Mouse (Mus musculus): Measurements from ENCODE around the gene Exoc7. TPM values are rescaled to one million over a fixed set of nuclear protein-coding genes. Genes with fewer than 3 reads are reported as not detected.

The Exoc7 gene
- polyA plus RNA-seq, 1 experiment = 40.3 TPM

- Histone ChIP-seq H3K4me3 (ENCODE audit: control insufficient read depth, low read depth, low read length) (peak overlapping the region; percentile 88), H3K27ac (ENCODE audit: control insufficient read depth, insufficient read depth, low read depth, low read length) (no peak overlapping the region), H3K27me3 (ENCODE audit: control insufficient read depth, insufficient read depth, low read length) (no peaks in the 10 kb centered on the region), H3K4me1 (ENCODE audit: control insufficient read depth, insufficient read depth, low read length) (peaks cover 17% of the 10 kb centered on the region), H3K36me3 (ENCODE audit: control insufficient read depth, insufficient read depth, low read length) (no peaks in the 10 kb centered on the region)
- no peak for TF ChIP-seq POLR2A (IDR thresholded peaks at IDR 0.05; ENCODE audit: control insufficient read depth, low read depth, low read length)
- no peak for TF ChIP-seq CTCF (IDR thresholded peaks at IDR 0.05; ENCODE audit: control insufficient read depth, insufficient read depth, insufficient replicate concordance, low read depth, low read length)
These were observed 30.5 kb upstream of the Exoc7 start for GRCm38 (mm10) chr11:116337531-116337930.

- no peak overlapping the region for H3K27ac ChIP-seq (ENCODE audit: control insufficient read depth, insufficient read depth, low read depth, low read length)
- no peaks in the 10 kb centered on the region for H3K27me3 ChIP-seq (ENCODE audit: control insufficient read depth, insufficient read depth, low read length)
- no peak for TF ChIP-seq CTCF (IDR thresholded peaks at IDR 0.05; ENCODE audit: control insufficient read depth, insufficient read depth, insufficient replicate concordance, low read depth, low read length)
- no peak for TF ChIP-seq POLR2A (IDR thresholded peaks at IDR 0.05; ENCODE audit: control insufficient read depth, low read depth, low read length)
These were observed 30.0 kb upstream of the Exoc7 start for GRCm38 (mm10) chr11:116337000-116337399.

DNA sequence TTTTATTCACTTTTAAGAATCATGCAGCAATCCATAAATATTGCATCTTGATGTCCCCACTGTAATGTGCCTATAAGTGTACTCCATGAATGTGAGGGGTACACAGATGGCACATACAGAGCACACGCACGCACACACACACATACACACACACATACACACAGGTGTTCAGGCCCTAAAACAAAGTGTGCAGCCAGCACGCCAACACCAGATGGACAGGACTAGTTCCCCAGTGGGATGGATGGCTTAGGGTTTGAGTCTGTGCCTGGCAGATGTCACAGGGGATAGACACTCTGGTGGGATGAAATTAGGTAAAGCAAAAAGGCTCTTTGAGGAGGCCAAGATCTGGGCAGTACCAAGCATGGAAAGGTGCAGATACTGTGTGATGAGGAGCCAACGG is 29.4 kb upstream of the Exoc7 start:
- H3K4me1 ChIP-seq (ENCODE audit: control insufficient read depth, insufficient read depth, low read length) = peaks cover 17% of the 10 kb centered on the region
- peak overlapping the region; percentile 88 for H3K4me3 ChIP-seq (ENCODE audit: control insufficient read depth, low read depth, low read length)
- H3K27ac ChIP-seq (ENCODE audit: control insufficient read depth, insufficient read depth, low read depth, low read length) = no peak overlapping the region
- no peak for TF ChIP-seq POLR2A (IDR thresholded peaks at IDR 0.05; ENCODE audit: control insufficient read depth, low read depth, low read length)
- no peak for TF ChIP-seq CTCF (IDR thresholded peaks at IDR 0.05; ENCODE audit: control insufficient read depth, insufficient read depth, insufficient replicate concordance, low read depth, low read length)
- H3K36me3 ChIP-seq (ENCODE audit: control insufficient read depth, insufficient read depth, low read length) = no peaks in the 10 kb centered on the region
- H3K27me3 ChIP-seq (ENCODE audit: control insufficient read depth, insufficient read depth, low read length) = no peaks in the 10 kb centered on the region

More at GRCm38 (mm10) chr11:116337000-116337399, 30.0 kb upstream of the Exoc7 start:
- H3K36me3 ChIP-seq (ENCODE audit: control insufficient read depth, insufficient read depth, low read length) = no peaks in the 10 kb centered on the region
- peak overlapping the region; percentile 88 for H3K4me3 ChIP-seq (ENCODE audit: control insufficient read depth, low read depth, low read length)
- H3K4me1 ChIP-seq (ENCODE audit: control insufficient read depth, insufficient read depth, low read length) = peaks cover 17% of the 10 kb centered on the region

DNA sequence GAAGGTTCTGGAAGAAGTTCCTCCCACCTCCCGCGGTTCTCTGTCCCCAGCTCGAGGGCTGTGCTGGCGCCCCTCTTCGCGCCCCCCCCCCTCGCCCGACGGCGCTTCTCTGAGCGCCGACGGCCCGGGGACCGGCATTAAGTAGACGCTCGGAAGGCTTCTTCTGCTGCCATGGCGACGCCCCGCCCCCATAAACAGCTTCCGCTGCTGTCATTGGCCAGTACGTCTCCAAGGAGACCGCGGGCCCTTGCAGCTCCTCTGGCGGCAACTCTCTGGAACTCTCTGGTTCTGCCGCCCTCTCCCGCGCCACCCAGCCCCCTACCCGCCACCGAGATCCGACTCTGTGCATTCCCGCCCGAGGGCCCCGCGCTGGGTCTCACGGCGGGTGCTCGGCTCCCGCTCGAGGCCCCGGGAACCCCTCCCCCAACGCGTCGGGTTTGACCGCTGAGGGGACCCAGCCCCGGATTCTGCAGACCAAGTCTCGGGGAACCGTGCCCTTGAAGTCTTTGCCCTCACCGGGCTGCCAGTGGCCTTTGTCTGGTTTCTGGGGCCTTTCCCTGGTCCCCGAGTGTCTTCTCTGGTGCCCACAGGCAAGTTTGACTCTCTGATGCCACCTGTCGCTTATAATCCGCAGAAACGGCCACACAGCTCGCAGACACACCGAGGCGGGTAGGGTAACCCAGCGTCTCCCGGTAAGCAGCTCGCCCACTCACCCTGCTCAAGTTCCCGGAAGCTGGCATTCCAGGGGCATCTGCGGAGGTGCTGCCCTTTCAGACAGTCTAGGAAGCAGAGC is 28.4 kb upstream of the Exoc7 start, which contains the start of gene Foxj1:
Gene Foxj1 (minus strand): TSS at position 156 of the 793 bp plus-strand sequence.
- Histone ChIP-seq H3K27ac (ENCODE audit: control insufficient read depth, insufficient read depth, low read depth, low read length) (no peak within 1 kb of the TSS; the same call in 1 of the 2 replicates), H3K4me3 (ENCODE audit: control insufficient read depth, low read depth, low read length) (peak within 1 kb of the TSS; percentile 88), H3K4me1 (ENCODE audit: control insufficient read depth, insufficient read depth, low read length) (peaks cover 17% of the 10 kb centered on the region), H3K27me3 (ENCODE audit: control insufficient read depth, insufficient read depth, low read length) (no peaks in the 10 kb centered on the region), H3K36me3 (ENCODE audit: control insufficient read depth, insufficient read depth, low read length) (no peaks in the 10 kb centered on the region)
- peak; percentile 71 for TF ChIP-seq POLR2A (IDR thresholded peaks at IDR 0.05; ENCODE audit: control insufficient read depth, low read depth, low read length)
- no peak; the same call in none of the 2 replicates for TF ChIP-seq CTCF (IDR thresholded peaks at IDR 0.05; ENCODE audit: control insufficient read depth, insufficient read depth, insufficient replicate concordance, low read depth, low read length)

DNA sequence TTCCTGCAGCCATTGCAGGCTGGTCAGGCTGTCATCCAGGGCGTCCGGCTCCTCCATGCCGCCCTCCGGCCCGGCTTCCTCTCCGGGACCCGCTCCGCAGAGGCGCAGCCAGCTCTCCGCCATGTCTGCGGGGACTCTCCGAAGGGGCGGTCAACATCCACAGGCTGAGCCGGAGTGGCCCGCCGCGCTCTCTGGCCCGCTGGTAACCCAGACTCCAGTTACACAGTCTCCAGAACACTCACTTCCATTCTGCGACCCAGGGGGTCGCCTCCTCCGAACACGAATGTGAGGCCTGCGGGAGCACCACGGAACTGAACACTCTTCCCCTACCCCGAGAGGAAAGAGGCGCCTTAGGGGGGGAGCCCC is 27.4 kb upstream of the Exoc7 start:
- Histone ChIP-seq H3K4me3 (ENCODE audit: control insufficient read depth, low read depth, low read length) (peak overlapping the region; percentile 88), H3K27ac (ENCODE audit: control insufficient read depth, insufficient read depth, low read depth, low read length) (no peak overlapping the region), H3K27me3 (ENCODE audit: control insufficient read depth, insufficient read depth, low read length) (no peaks in the 10 kb centered on the region), H3K4me1 (ENCODE audit: control insufficient read depth, insufficient read depth, low read length) (peaks cover 17% of the 10 kb centered on the region), H3K36me3 (ENCODE audit: control insufficient read depth, insufficient read depth, low read length) (no peaks in the 10 kb centered on the region)
- TF ChIP-seq POLR2A (IDR thresholded peaks at IDR 0.05; ENCODE audit: control insufficient read depth, low read depth, low read length) (no peak), CTCF (IDR thresholded peaks at IDR 0.05; ENCODE audit: control insufficient read depth, insufficient read depth, insufficient replicate concordance, low read depth, low read length) (no peak)

GRCm38 (mm10) chr11:116333526-116334416 is 26.7 kb upstream of the Exoc7 start:
- H3K27me3 ChIP-seq (ENCODE audit: control insufficient read depth, insufficient read depth, low read length) = no peaks in the 10 kb centered on the region
- H3K4me3 ChIP-seq (ENCODE audit: control insufficient read depth, low read depth, low read length) = peak overlapping the region; percentile 88
- no peak overlapping the region for H3K27ac ChIP-seq (ENCODE audit: control insufficient read depth, insufficient read depth, low read depth, low read length)
- H3K36me3 ChIP-seq (ENCODE audit: control insufficient read depth, insufficient read depth, low read length) = no peaks in the 10 kb centered on the region
- TF ChIP-seq CTCF (IDR thresholded peaks at IDR 0.05; ENCODE audit: control insufficient read depth, insufficient read depth, insufficient replicate concordance, low read depth, low read length) (no peak), POLR2A (IDR thresholded peaks at IDR 0.05; ENCODE audit: control insufficient read depth, low read depth, low read length) (no peak)
- H3K4me1 ChIP-seq (ENCODE audit: control insufficient read depth, insufficient read depth, low read length) = peaks cover 17% of the 10 kb centered on the region

DNA sequence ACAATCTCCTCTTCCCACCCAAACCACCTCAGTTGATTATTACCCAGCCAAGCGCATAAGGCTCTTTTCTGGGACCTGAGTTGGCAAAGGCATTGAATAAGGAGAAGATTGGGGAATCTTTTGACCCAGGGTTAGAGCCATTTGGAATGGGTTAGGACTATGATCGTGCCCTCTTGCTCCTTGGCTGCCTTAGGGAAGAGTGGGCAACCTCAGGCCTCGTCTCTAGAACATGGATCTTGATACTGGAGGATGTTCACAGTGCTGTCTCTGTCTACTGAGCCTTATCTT is 25.9 kb upstream of the Exoc7 start:
- Histone ChIP-seq H3K4me1 (ENCODE audit: control insufficient read depth, insufficient read depth, low read length) (peaks cover 17% of the 10 kb centered on the region), H3K4me3 (ENCODE audit: control insufficient read depth, low read depth, low read length) (peak overlapping the region; percentile 88), H3K36me3 (ENCODE audit: control insufficient read depth, insufficient read depth, low read length) (no peaks in the 10 kb centered on the region), H3K27ac (ENCODE audit: control insufficient read depth, insufficient read depth, low read depth, low read length) (no peak overlapping the region), H3K27me3 (ENCODE audit: control insufficient read depth, insufficient read depth, low read length) (no peaks in the 10 kb centered on the region)
- TF ChIP-seq POLR2A (IDR thresholded peaks at IDR 0.05; ENCODE audit: control insufficient read depth, low read depth, low read length) (no peak), CTCF (IDR thresholded peaks at IDR 0.05; ENCODE audit: control insufficient read depth, insufficient read depth, insufficient replicate concordance, low read depth, low read length) (no peak)

All from testis, adult 2 months (tissue).